Mouse (Mus musculus) CH12.LX (cell line): ENCODE measurements at regions not wholly inside any gene's neighbourhood (a gene's known extent, or its start where the extent isn't known, plus 50 kb on each side); places are given as distances from the start of the nearest gene placed in this dataset.

ENCODE experiments used
- BHLHE40 ChIP-seq: IDR thresholded peaks from 2 replicates; pipeline ENCODE4 v1.6.1; 2011; ENCODE audit warnings: mild to moderate bottlenecking, low read depth, low read length, improper control_type of control experiment
- ETS1 ChIP-seq: conservative IDR thresholded peaks from 2 replicates; pipeline ENCODE4 v1.6.1; 2012; ENCODE audit warnings: low read depth, mild to moderate bottlenecking, inconsistent platforms, low read length, improper control_type of control experiment, moderate library complexity
- GABPA ChIP-seq: IDR thresholded peaks from 2 replicates; pipeline ENCODE4 v1.6.1; 2012; ENCODE audit warnings: low read depth, low read length, improper control_type of control experiment, inconsistent platforms; ENCODE audit not compliant: insufficient replicate concordance
- MAX ChIP-seq: IDR thresholded peaks from 2 replicates; pipeline ENCODE4 v1.6.1; 2011; ENCODE audit warnings: low read length, improper control_type of control experiment
- POLR2A ChIP-seq: IDR thresholded peaks from 2 replicates; pipeline ENCODE4 v1.6.1; 2011; ENCODE audit warnings: low read depth, mild to moderate bottlenecking, improper control_type of control experiment, low read length
- USF1 ChIP-seq: IDR thresholded peaks from 2 replicates; pipeline ENCODE4 v1.6.1; 2014; ENCODE audit warnings: low read depth, mild to moderate bottlenecking, inconsistent platforms, low read length, improper control_type of control experiment

DNA sequence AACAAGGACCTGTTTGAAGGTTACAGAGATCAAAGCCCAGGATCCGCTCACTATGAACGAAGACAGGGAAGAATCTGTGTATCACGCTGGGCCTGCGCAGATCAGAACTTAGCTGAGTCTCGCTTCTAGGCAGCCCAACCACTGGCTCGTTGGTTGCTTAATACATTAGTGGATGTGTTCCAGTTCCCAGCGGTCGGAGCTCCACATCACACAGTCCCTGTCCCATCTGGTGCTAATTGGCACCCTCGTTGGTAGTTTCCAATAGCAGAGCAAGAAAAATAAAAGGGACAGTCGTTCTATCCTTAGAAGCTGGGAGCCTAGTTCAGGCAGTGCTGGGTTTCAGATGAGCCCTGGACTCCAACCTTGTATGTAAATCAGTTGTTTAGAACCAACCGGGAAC is 251.2 kb downstream of the Lyplal1 start:
- TF ChIP-seq POLR2A (no peak), ETS1 (no peak), GABPA (no peak), USF1 (no peak), BHLHE40 (no peak), MAX (no peak)
